Mouse (Mus musculus) adrenal gland, postnatal 4 days (tissue): ENCODE results near the gene Ryr1. TPM values are rescaled to one million over a fixed set of nuclear protein-coding genes. Genes with fewer than 3 reads are reported as not detected.
"Not testable (repeated sequence)": the region's sequence is repeated elsewhere in the genome, so short reads cannot be mapped to it uniquely, and the experiment has no call there.

Source experiments
- DNase-seq, 2 experiments: peaks; one replicate each; pipeline ENCODE4 v3.0.0; 2021 to 2022; ENCODE audit warnings: low spot score in 2 of 2, mixed read lengths in 2 of 2
- total RNA-seq, 2 experiments: library from RNA; stranded (reverse); gene quantifications; 2 replicates each; pipeline ENCODE4 v1.2.3; 2021

Ryr1 gene
- total RNA-seq, 2 experiments from 2014 or later, result 5.9 to 15.1 TPM

DNA sequence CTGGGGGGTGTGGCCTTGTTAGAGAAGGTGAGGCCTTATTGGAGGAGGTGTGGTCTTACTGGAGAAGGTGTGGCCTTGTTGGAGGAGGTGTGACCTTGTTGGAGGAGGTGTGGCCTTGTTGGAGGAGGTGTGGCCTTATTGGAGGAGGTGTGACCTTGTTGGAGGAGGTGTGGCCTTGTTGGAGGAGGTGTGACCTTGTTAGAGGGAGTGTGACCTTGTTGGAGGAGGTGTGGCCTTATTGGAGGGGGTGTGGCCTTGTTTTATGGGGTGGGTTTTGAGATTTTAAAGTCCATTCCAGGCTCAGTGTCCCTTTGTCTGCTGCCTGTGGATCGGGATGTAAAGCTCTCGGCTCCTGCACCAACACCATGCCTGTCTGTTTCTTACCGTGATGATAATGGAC is 40.6 kb downstream of the Ryr1 start:
- no peak for DNase-seq

- DNase-seq, result no peak
Measured at GRCm38 (mm10) chr7:29079419-29079950, 45.5 kb downstream of the Ryr1 start.

GRCm38 (mm10) chr7:29076977-29077376 is 48.0 kb downstream of the Ryr1 start:
- no peak for DNase-seq

GRCm38 (mm10) chr7:29075208-29075607 is 49.8 kb downstream of the Ryr1 start:
- no peak for DNase-seq

DNA sequence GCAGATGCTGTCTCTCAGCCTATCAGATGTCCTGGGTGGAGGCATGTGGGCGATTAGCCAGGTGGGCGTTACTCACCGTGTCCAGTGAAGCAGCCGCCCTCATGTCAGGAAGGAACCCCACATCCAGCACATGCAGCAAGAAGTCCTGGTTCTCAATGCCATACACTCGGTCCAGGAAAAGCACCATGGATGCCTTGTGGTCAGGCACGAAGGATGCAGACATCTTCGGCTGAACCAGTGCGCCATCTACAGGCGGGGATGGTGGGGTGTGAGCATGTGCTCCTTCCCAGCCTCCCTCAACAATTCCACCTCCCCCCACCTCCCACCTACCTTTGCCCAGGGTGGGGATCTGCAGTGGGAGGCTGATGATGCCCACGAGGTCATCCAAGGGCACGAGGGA is 52.3 kb downstream of the Ryr1 start:
- no peak for DNase-seq

- no peak for DNase-seq
Measured at GRCm38 (mm10) chr7:29071169-29071891, 53.6 kb downstream of the Ryr1 start.

DNA sequence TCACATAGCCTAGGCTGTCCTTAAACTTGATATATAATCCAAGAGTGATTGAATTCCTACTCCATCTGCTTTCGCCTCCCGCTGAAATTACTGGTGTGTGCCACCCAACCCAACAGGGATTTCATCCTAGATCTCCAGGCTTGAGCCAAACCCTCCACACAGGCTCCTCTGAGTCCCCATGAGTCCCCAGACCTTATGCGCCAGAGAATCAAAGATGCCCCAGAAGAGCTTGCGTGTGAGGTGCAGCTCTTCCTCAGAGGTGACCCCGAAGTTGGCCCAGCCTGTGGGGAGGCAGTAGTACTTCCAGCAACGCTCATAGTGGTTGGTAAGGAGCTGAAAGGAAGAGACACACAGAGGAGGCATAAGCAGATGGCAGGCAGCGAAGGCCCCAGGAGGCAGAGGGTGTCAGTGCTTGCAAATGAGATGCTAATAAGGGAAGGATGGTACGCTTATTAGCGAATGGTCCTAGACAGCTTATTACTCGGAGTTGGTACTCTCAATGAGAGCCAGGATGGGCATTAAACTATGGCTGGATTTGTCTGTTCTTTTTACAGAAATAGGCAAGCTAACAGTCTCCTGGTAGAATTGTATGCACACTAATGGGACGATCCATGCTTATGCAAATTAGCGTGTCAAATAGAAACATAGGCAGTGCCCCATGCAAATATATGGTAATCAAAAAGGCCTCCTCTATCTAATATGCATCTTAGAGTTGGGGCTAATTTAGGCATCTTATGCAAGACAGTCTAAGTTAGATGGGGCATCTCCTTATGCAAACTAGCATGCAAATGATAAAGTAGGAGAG is 54.4 kb downstream of the Ryr1 start:
- no peak for DNase-seq

DNA sequence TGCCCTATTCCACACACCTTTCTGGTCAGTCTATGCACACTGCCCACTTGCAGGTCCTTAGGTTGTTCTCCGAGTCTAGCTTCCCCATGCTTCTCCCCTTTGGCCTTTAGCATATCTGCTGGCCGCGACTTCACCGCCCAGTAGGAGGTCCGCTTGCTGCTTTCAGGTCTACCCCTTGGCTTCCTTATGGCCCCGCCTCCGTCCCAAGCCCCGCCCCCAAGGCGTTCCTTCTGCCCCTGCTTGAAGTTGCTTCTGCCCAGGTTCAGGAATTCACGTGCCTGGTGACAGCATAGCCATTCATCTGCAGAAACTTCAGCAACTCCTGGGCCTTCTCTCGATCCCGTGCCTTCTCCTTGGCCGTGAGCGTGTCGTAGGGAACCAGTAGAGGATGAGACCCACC is 57.2 kb downstream of the Ryr1 start:
- no peak for DNase-seq

DNA sequence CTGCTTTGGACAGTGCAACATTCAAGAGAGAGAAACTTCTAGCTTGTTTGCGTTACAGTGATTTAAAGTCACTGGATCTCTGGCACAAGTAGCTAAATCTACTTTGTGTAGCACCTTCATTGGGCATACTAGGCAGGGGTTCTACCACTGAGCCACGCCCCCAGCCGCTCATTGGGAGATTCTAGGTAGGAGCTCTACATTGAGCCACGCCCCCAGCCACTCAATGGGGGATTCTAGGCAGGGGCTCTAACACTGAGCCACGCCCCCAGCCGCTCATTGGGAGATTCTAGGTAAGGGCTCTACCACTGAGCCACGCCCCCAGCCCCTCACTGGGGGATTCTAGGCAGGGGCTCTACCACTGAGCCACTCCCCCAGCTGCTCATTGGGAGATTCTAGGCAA is 61.5 kb downstream of the Ryr1 start:
- DNase-seq, result not testable (repeated sequence)

DNA sequence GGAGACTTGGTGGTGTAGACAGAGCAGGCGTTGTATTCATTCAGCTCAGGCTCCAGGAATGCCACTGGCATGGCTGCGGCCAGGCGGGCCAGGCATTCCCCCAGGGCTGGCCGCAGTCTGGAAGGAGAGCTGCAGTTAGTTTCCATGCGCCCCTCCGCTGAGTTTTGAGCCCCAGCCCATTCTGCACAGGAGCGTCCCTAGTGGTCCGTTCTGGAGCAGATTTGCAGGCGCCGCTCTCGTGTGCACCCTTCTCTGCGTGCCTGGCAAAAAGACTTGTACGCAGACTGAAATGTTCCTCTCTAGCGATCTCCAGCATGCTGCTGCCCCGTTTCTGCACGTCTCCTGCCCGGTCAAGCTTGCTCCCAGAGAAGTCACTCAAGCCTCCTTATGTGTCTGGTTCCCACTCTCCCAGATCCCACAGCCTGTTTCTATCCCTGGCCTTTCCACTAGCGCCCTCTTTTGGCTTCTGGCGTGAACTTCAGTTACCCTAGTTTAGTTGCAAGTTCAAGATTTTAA is 63.4 kb downstream of the Ryr1 start:
- DNase-seq, result no peak

- DNase-seq, result no peak
Measured at GRCm38 (mm10) chr7:29059445-29059844, 65.5 kb downstream of the Ryr1 start.

DNA sequence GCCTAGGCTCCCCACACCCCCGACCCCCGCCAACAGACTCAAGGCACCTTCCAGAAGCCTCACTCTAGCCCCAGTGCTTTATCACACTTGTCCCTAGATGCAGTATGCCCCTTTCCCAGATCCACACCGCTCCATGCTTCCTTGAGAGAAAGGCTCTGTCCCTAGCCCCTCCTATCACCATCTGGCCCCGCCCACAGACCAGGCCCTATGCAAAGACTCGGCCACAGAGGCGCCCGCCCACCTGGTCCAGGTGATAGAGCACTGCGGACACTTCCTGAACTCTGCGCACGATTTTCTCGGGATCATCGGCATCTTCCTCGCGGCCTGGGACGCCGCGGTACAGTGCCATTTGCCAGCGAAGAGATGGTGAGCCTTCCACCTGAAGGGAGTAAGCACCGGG is 72.2 kb downstream of the Ryr1 start:
- no peak for DNase-seq

GRCm38 (mm10) chr7:29050797-29051196 is 74.2 kb downstream of the Ryr1 start:
- no peak for DNase-seq

DNA sequence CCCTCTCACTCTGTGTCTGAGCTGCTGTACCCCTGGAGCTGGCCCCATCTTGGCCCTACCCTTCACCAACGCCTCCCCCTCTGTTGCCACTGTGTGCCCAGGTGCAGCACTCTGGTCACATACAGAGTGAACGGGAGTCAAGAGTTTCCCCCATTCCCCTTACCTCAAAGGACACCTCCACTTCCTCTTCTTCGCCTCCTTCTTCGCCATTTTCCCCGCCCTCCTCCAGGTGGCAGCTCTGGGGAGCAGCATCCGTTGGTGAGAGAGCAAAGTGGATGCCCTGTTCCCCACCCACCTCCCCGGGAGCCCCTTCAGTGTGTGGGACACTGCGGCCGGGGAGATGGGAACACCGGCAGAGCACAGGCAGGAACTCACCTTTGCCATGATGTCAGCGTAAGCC is 76.4 kb downstream of the Ryr1 start:
- no peak for DNase-seq

DNA sequence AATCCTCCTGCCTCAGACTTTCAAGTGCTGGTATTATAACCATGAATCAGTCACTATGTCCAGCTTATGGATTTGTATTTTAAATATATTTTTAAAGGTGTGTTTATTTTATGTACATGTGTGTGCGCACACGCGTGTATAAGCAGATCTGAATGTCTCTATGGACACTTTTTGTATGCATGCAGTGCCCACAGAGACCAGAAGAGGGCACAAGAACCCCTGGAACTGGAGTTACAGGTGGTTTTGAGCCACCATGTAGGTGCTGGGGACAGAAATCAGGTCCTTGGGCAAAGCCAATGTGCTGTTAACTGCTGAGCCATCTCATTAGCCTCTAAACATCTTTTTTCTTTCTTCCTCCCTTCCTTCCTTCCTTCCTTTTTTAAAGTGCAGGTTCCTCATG is 76.9 kb downstream of the Ryr1 start:
- no peak for DNase-seq

- DNase-seq, result no peak
Measured at GRCm38 (mm10) chr7:29046533-29046932, 78.4 kb downstream of the Ryr1 start.

DNA sequence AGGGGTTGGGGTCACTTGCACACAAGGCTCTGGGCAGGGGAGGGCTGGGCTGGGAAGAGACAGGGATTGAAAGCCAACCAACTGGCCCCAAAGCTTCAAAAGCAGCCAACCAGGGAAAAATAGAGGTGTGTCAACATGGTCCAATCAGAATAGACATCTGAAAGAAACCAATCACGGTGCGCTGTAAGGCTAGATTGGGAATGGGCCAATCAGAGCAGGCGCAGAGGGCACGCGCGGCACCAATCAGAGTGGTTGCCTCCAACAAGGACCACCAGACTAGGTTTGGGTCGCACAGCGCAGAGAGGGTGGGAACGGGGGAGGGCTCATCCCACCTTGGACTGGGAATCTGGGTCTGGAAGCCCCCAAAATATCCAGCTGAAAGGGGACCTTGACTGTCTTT is 80.7 kb downstream of the Ryr1 start:
- DNase-seq, result no peak

DNA sequence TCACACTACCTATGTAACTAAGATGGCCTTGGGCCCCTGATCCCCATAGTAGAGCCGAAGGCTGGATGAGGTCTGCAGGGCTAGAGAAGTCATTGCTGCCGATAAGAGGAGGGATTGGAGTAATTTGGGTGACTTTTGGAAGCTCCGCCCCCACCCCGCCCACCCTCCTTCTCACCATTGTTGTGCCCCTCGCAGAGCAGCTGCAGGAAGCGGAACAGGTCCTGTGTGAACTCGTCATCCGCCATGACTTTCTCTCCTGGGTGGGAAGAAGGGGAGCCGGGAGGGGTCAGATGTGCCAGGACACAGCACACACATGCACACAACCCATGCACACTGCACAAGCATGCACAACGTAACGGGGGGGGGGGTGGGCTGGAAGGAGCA is 81.3 kb downstream of the Ryr1 start:
- DNase-seq, result no peak

DNA sequence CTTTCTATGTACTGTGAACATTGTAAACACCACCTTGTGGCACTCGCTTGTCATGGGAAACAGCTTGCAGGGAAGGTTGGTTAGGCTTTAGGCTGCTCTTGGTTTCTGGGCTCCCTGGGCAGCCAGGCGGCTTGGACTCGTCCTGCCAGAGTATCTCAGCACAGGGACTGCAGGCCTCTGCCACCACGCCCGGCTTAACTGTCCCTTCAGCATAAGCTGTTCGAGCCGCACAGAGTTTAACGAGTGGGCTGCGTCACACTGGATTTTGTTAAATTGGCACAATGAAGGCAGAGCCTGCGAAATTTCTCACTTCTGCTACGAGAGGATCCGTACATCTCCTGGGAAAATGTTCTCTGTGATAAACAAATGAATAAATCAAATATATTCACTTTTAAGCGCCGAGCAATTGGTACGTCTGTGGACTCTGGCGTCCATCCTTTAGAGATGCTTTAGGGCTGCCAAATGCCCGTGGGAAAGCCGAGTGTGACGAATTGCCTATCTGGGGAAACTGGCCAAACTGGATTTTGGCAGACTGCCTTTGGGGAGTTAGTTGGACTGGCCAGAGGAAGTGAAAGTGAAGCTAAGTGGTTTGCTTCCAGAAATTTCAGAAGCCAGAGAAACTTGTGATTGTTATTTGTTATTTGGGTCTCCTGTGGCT is 81.8 kb downstream of the Ryr1 start:
- no peak for DNase-seq

GRCm38 (mm10) chr7:29041194-29041593 is 83.8 kb downstream of the Ryr1 start:
- no peak for DNase-seq

GRCm38 (mm10) chr7:29039985-29040661 is 84.9 kb downstream of the Ryr1 start:
- DNase-seq, result no peak
